Mouse (Mus musculus) kidney, embryonic 16.5 days (tissue): ENCODE data around the gene Ascc2. TPM values are rescaled to one million over a fixed set of nuclear protein-coding genes. Genes with fewer than 3 reads are reported as not detected.

Experiments used
- ATAC-seq: fragments of 200-750 bp; cut with Nextera tagmentation; 2 replicates; pipeline ENCODE4 v1.8.0; 2017; ENCODE audit warnings: moderate TSS enrichment; ENCODE audit not compliant: low FRiP score, low TSS enrichment
- H3K27ac ChIP-seq: fragments of 300-500 bp; sonication (generic); 2 replicates; pipeline ENCODE4 v1.5.1; 2014; ENCODE audit warnings: low read length
- H3K27me3 ChIP-seq: fragments of 300-500 bp; sonication (generic); 2 replicates; pipeline ENCODE4 v1.6.1; 2014; ENCODE audit warnings: low read length, control low read depth, mixed read lengths; ENCODE audit not compliant: insufficient read depth
- H3K36me3 ChIP-seq: fragments of 300-500 bp; sonication (generic); 2 replicates; pipeline ENCODE4 v1.6.1; 2014; ENCODE audit warnings: low read length, control low read depth, mixed read lengths; ENCODE audit not compliant: insufficient read depth
- H3K4me1 ChIP-seq: fragments of 300-500 bp; sonication (generic); 2 replicates; pipeline ENCODE4 v1.6.1; 2014; ENCODE audit warnings: low read length, control low read depth, mixed read lengths; ENCODE audit not compliant: insufficient read depth
- H3K4me2 ChIP-seq: fragments of 300-500 bp; sonication (generic); replicated peaks from 2 replicates; pipeline ENCODE4 v1.6.1; 2014; ENCODE audit warnings: low read depth, low read length
- H3K4me3 ChIP-seq: fragments of 300-500 bp; sonication (generic); 2 replicates; pipeline ENCODE4 v1.5.1; 2014; ENCODE audit warnings: mild to moderate bottlenecking, low read length
- H3K9ac ChIP-seq: fragments of 300-500 bp; sonication (generic); replicated peaks from 2 replicates; pipeline ENCODE4 v1.6.1; 2014; ENCODE audit warnings: low read length
- H3K9me3 ChIP-seq: fragments of 300-500 bp; sonication (generic); 2 replicates; pipeline ENCODE4 v1.6.1; 2016; ENCODE audit warnings: low read length, control low read depth
- WGBS: fragments of 180-500 bp; shearing (Covaris S2); extraction: QIAGEN DNeasy Blood & Tissue Kit; methylation state at CpG from one replicate; pipeline ENCODE4 v1.1.7; 2014; 5-methylcytosine and 5-hydroxymethylcytosine counted together
- polyA plus RNA-seq: library from polyadenylated mRNA; unstranded; fragments of >200 nt; fragmentation: Nextera tagmentation; extraction: Ambion mirVana; gene quantifications from 2 replicates; pipeline ENCODE4 v1.2.1, GENCODE M21; 2015

The Ascc2 gene
- polyA plus RNA-seq = 33.4 and 36.0 TPM in 2 replicates

DNA sequence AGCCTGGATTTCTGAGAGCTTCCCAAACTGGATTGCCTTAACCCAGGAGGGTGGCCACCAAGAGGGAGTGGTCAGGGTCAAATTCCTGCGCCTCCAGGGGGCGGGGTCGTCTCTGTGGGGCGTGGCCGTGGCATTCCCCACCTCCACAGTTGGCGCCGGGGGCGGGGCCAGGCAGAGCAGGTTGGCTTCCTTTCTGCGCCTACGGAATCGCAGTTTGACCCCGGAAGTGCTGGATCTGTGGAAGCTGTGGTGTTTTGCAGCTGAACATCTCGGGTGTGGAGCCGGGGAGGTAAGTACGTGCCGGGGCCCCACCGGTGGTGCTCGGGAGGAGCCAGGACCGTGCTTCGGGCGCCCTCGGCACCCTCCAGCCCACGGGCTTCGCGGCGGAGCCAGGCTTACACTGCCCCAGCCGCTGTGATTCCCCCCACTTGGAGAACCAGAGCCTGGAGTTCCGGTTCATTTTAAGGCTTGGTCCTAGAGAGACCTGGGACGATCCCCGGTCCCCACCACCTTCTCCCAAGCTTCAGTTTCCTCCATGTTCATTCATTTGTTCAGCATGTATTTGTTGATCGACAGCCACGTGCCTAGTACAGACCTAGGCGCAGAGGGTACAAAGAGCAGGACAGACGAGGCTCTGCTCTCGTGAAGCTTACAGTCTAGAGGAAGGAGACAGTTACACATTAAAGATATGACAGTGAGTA is at the start of gene Ascc2:
Gene Ascc2 (plus strand): TSS at position 214 of the 701 bp plus-strand sequence.
- H3K9me3 ChIP-seq = no peaks in the 10 kb centered on the region
- H3K4me3 ChIP-seq = peak within 1 kb of the TSS; percentile 74
- under 1% methylated on average over 35 of the region's 35 CpGs for WGBS
- peaks cover 10% of the 10 kb centered on the region; the same call in 1 of the 2 replicates for H3K36me3 ChIP-seq
- no peaks in the 10 kb centered on the region for H3K27me3 ChIP-seq
- peak within 1 kb of the TSS; percentile 58 for H3K4me2 ChIP-seq
- H3K27ac ChIP-seq = peak within 1 kb of the TSS; percentile 70
- H3K4me1 ChIP-seq = peaks cover 9% of the 10 kb centered on the region
- peak within 1 kb of the TSS; percentile 74 for H3K9ac ChIP-seq
- peak; percentile 93 for ATAC-seq

DNA sequence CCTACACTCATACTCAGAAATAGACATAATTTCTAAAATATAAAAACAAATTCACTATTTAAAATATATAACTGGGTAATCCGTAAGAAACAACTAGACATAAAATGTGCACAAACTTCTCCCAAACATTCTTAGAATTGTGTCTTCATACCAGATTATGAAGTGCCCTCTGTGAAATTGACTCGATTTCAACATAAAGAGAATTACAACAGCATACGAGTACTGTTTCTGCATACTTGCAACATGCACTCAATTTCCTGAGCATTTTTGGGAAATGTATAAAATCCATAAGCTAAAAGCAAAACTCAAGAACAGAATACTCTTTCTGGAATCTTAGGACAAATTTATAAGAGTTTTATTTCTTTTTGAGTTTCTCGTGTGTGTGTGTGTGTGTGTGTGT is 45.7 kb upstream of the Ascc2 start:
- Histone ChIP-seq H3K36me3 (no peaks in the 10 kb centered on the region), H3K4me2 (no peak overlapping the region), H3K4me1 (peaks cover 14% of the 10 kb centered on the region), H3K9me3 (no peaks in the 10 kb centered on the region), H3K4me3 (no peak overlapping the region), H3K27ac (no peak overlapping the region), H3K27me3 (no peaks in the 10 kb centered on the region), H3K9ac (no peak overlapping the region)
- ATAC-seq = no peak
- 84% methylated on average over 4 of the region's 4 CpGs for WGBS

DNA sequence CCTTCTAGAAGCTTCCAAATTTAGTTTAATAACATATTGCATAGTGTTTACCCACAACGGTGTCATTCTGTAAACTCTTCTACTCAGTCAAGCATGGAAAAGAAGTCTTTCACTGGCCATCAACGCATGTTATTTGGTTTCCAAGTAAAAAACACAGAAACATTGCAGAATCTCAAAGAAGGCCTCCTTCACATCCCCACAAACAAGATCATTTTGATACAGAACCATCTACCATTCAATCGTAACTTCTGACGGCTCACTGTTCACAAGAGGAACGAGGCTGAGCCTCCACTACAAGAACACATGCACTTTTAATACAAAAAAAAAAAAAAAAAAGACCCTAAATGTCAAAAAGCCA is 44.1 kb upstream of the Ascc2 start:
- Histone ChIP-seq H3K4me3 (peak overlapping the region; percentile 98), H3K9ac (peak overlapping the region; percentile 95), H3K27me3 (no peaks in the 10 kb centered on the region), H3K9me3 (no peaks in the 10 kb centered on the region), H3K4me1 (peaks cover 14% of the 10 kb centered on the region), H3K4me2 (peak overlapping the region; percentile 64), H3K36me3 (no peaks in the 10 kb centered on the region), H3K27ac (no peak overlapping the region)
- ATAC-seq = no peak
- 19% methylated on average over 5 of the region's 5 CpGs for WGBS

DNA sequence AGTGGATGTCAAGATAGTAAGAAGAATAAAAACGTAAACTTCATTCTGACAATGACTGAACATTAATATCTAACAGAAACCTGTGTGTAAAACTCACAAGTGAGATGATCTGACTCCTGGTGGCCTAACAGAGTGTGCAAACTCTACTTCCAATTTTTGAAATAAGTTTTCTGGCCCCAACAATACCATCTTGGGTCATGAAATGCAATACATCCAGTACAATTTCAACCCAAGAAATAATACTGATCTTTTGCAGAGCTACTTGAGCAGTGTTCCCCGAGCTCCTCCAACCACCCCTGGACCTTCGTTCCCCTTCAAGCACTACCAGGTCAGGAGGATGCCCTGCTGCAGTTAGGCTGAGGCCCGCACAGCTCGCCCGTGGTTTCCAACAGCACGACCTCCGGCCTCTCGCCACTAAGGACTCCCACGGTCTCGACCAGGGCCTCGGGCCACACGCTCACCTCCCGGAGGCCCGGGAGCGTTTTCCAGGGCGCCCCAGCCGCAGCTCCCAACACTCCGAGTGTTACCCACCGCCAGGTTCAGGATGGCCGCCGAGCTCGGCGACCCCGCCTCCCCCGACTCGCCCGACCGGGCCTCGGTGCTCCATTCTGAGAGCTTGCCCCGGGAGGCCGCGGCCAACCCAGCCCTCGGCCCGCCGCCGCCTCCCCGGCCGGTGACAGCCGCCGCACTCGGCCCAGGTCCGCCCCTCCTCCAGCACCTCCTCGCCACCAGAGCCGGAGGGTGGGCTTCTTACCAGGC is 43.5 kb upstream of the Ascc2 start:
- Histone ChIP-seq H3K4me3 (peak overlapping the region; percentile 98), H3K27me3 (no peaks in the 10 kb centered on the region), H3K9me3 (no peaks in the 10 kb centered on the region), H3K27ac (peak overlapping the region; percentile 95), H3K36me3 (no peaks in the 10 kb centered on the region), H3K4me2 (peak overlapping the region; percentile 64), H3K4me1 (peaks cover 14% of the 10 kb centered on the region), H3K9ac (peak overlapping the region; percentile 95)
- ATAC-seq = peak; percentile 92
- under 1% methylated on average over 42 of the region's 45 CpGs for WGBS

DNA sequence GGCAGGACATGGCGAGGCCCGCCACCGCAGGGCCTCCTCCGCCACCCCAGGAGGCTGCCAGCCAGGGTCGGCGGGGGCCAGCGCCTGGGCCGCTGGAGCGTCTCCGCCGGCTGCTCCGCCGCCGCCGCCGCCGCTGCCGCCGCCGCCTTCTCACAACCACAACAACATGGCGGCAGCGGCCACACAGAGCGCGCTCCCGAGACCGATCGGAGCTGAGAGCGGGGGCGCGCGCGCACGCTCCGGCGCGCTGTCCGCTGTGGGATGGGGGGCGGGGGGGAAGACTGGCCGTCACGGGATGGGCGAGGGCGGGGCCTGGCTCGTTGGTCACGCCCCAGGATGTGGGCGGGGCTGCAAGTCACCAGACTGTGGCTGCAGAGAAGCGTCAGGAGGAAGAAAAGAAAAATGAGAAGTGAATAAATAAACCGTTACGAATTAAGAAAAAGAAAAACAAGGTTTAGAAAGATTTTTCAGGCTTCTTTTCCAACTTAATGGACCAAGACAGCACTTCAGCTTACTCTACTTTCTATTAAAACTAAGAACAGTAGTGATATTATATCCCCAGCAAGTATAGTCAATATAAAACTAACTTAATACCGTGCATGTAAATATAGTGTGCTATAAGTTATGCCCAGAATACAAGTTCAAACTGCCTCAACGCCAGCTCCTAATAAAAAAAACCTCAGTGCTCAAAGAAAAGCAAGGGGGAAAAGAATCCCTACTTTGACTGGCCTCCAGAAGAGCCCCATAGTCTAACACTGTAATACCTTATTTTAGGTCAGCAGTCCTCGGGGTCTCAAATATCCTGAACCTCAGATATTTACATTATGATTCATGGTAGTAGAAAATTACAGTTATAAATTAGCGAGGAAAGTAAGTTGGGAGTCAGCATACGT is 42.7 kb upstream of the Ascc2 start, which contains the start of gene Mtmr3:
Gene Mtmr3 (minus strand): TSS at position 256 of the 893 bp plus-strand sequence.
- peak; percentile 95 for ATAC-seq
- 4% methylated on average over 43 of the region's 53 CpGs for WGBS

DNA sequence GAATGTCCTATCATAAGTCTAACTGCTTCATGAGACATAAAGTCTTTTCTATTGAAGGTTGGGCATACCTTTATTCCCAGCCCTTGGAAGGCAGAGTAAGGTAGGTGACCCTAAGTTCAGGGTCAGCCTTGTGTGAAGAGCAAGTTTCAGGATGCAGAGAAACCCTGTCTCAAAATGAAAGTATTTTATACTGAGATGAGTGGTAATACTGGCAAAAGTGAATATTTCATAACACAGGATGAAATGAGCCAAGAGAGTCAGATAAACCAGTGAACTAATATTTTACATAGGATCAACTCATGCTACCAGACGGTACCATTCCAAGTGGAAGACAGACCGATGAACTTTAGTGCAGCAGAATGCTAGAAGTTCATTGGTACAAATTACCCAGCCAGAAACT is 39.1 kb upstream of the Ascc2 start:
- no peak overlapping the region for H3K4me3 ChIP-seq
- no peaks in the 10 kb centered on the region for H3K36me3 ChIP-seq
- H3K27me3 ChIP-seq = no peaks in the 10 kb centered on the region
- H3K9ac ChIP-seq = no peak overlapping the region
- H3K4me1 ChIP-seq = peaks cover 12% of the 10 kb centered on the region
- no peak overlapping the region for H3K4me2 ChIP-seq
- 84% methylated on average over 2 of the region's 2 CpGs for WGBS
- H3K27ac ChIP-seq = no peak overlapping the region
- H3K9me3 ChIP-seq = no peaks in the 10 kb centered on the region
- ATAC-seq = no peak

More for the DNA sequence above, 42.7 kb upstream of the Ascc2 start, which contains the start of gene Mtmr3:
- Histone ChIP-seq H3K27ac (peak within 1 kb of the TSS; percentile 95), H3K4me3 (peak within 1 kb of the TSS; percentile 98), H3K27me3 (no peaks in the 10 kb centered on the region), H3K4me2 (peak within 1 kb of the TSS; percentile 64), H3K4me1 (peaks cover 14% of the 10 kb centered on the region), H3K9ac (peak within 1 kb of the TSS; percentile 95), H3K9me3 (no peaks in the 10 kb centered on the region), H3K36me3 (no peaks in the 10 kb centered on the region)

DNA sequence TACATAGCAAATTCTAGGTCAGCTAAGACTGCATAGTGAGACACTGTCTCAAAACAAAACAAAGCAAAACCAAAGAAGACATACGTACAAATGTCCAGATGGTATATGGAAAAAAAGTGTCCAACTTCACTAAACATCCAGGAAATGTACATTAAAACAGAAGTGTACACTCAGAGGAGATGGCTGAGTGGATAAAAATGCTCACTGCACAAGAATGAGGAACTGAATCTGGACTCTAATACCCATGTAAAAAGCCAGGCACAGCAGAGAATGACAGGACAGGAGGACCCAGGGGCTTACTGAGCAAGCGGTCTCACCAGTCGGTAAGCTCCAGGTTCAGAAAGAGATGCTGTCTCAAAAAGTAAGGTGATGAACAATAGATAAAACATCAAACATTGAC is 37.6 kb upstream of the Ascc2 start:
- Histone ChIP-seq H3K4me1 (peaks cover 14% of the 10 kb centered on the region), H3K9me3 (no peaks in the 10 kb centered on the region), H3K36me3 (no peaks in the 10 kb centered on the region), H3K4me3 (no peak overlapping the region), H3K27ac (no peak overlapping the region), H3K27me3 (no peaks in the 10 kb centered on the region), H3K9ac (no peak overlapping the region), H3K4me2 (no peak overlapping the region)
- WGBS = 84% methylated on average over 3 of the region's 3 CpGs
- ATAC-seq = no peak

DNA sequence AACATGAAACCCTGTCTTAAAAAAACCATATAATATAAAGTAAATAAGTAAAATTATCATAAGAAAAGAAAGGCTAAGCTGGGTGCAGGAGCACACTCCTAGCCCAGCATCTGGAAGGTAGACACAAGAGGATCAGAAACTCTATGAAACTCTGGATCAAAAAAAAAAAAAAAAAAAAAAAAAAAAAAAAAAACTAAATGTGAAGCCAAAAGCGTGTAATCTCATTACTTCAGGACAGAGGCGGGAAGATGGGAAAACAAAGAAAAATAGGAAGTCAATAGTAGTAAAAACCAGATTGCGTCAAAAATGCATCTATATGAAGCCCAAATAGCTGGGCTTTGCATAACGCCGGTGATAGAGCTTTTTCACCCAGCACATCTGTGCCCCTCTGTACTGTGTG is 35.7 kb upstream of the Ascc2 start:
- H3K9ac ChIP-seq = no peak overlapping the region
- H3K4me3 ChIP-seq = no peak overlapping the region
- no peak overlapping the region for H3K27ac ChIP-seq
- no peak for ATAC-seq
- WGBS = 84% methylated on average over 5 of the region's 5 CpGs
- H3K9me3 ChIP-seq = no peaks in the 10 kb centered on the region
- no peaks in the 10 kb centered on the region for H3K36me3 ChIP-seq
- H3K4me1 ChIP-seq = peaks cover 11% of the 10 kb centered on the region
- no peak overlapping the region for H3K4me2 ChIP-seq
- no peaks in the 10 kb centered on the region for H3K27me3 ChIP-seq

DNA sequence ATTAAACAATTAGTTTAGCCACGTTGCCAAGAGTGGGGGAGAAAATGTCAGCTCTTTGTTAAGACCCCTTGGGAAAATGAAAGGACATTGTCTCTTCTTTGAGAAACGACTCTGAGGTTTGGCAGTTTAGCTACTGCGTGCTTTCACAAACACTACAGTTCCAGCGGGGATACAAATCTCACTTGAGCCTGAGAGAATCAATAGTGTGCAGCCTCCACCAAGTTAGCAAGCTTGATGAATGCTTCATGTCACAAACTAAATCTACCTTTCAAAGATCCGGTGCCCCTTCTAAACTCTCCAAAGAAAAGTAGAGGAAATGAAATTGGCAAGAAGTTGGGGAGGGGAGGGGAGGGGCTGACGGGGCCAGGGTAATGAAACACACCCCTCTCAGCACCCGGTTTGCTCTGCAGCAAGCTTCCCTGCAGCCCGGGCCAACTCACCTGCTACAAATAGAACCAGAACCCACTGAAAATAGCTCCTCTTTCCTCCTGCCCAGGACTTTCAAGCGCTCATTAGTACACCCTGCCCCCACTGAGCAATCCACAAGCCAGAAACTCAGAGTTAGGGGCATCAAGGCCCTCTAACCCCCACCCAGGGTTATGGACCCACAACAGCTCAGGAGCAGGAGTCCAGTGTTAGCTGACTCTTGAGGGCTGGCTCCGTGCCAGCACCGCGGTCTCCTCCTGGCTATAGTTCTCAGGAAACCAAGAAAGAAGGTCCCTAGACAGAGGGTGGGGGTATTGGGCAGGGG is 34.7 kb upstream of the Ascc2 start:
- 32% methylated on average over 12 of the region's 12 CpGs for WGBS
- H3K36me3 ChIP-seq = no peaks in the 10 kb centered on the region
- H3K27ac ChIP-seq = no peak overlapping the region
- H3K27me3 ChIP-seq = no peaks in the 10 kb centered on the region
- H3K9me3 ChIP-seq = no peaks in the 10 kb centered on the region
- H3K4me2 ChIP-seq = no peak overlapping the region
- no peak overlapping the region for H3K9ac ChIP-seq
- H3K4me1 ChIP-seq = peaks cover 11% of the 10 kb centered on the region
- no peak overlapping the region for H3K4me3 ChIP-seq
- peak; percentile 46; the same call in 1 of the 2 replicates for ATAC-seq
